In genomic region chr6:101376511-101377166, GRCm38 (mm10) we compare ENCODE assay signal across 7 mouse cellular contexts. TPM values are rescaled to one million over a fixed set of nuclear protein-coding genes. Genes with fewer than 3 reads are reported as not detected.
DNase-seq lines count a peak whose midpoint lies in the region; ATAC-seq and TF ChIP-seq lines count a peak whose summit lies in the region.

No protein-coding gene starts in this region.

- TF ChIP-seq POLR2A in limb, embryonic 14.5 days (IDR thresholded peaks at IDR 0.05; ENCODE audit: borderline replicate concordance, extremely low read depth, insufficient read depth, insufficient read length): no peak

- peak overlapping the region; percentile 87 for H3K4me2 ChIP-seq in heart, embryonic 16.5 days (ENCODE audit: low read depth, low read length)
- peak overlapping the region; percentile 79 for H3K4me2 ChIP-seq in limb, embryonic 14.5 days (replicated peaks; ENCODE audit: low read depth, low read length, severe bottlenecking)
- peak overlapping the region; percentile 90 for H3K4me2 ChIP-seq in stomach, embryonic 15.5 days

- no peaks in the 10 kb centered on the region for H3K36me3 ChIP-seq in heart, embryonic 16.5 days (ENCODE audit: control insufficient read depth, insufficient read depth)
- H3K36me3 ChIP-seq in limb, embryonic 14.5 days (ENCODE audit: control insufficient read depth, insufficient read depth, low read length): 0 out of 2 replicates have a peak, but pooled peaks cover 4% of the 10 kb centered on the region
- H3K36me3 ChIP-seq in stomach, embryonic 15.5 days: no peaks in the 10 kb centered on the region

- peak overlapping the region; percentile 77 for H3K9ac ChIP-seq in heart, embryonic 16.5 days (ENCODE audit: low read length)
- peak overlapping the region; percentile 79 for H3K9ac ChIP-seq in limb, embryonic 14.5 days (ENCODE audit: low read depth, low read length, severe bottlenecking)
- H3K9ac ChIP-seq in stomach, embryonic 15.5 days: peak overlapping the region; percentile 74

- H3K9me3 ChIP-seq in heart, embryonic 16.5 days (replicated peaks; ENCODE audit: control insufficient read depth, low read length): no peaks in the 10 kb centered on the region
- no peaks in the 10 kb centered on the region for H3K9me3 ChIP-seq in limb, embryonic 14.5 days (ENCODE audit: control insufficient read depth, low read length)
- no peaks in the 10 kb centered on the region for H3K9me3 ChIP-seq in stomach, embryonic 15.5 days

- peak; percentile 18 for DNase-seq in ES-CJ7 (ENCODE audit: low read depth, low spot score)
- no peak for DNase-seq in limb, embryonic 14.5 days (ENCODE audit: low spot score)
- no peak for DNase-seq in embryo, embryonic 10 days (ENCODE audit: low spot score)
- no peak for DNase-seq in left cerebral cortex, adult 9 months (ENCODE audit: low spot score in 2 of 2)

- WGBS in heart, embryonic 16.5 days: 2% methylated on average over 10 of the region's 10 CpGs
- WGBS in limb, embryonic 14.5 days: 2% methylated on average over 10 of the region's 10 CpGs
- WGBS in stomach, embryonic 15.5 days: 5% methylated on average over 10 of the region's 10 CpGs

- no peaks in the 10 kb centered on the region for H3K27me3 ChIP-seq in heart, embryonic 16.5 days (ENCODE audit: control insufficient read depth, insufficient read depth, low read length)
- no peaks in the 10 kb centered on the region for H3K27me3 ChIP-seq in limb, embryonic 14.5 days (ENCODE audit: control insufficient read depth, insufficient read depth, low read length)
- no peaks in the 10 kb centered on the region for H3K27me3 ChIP-seq in stomach, embryonic 15.5 days (replicated peaks)

- H3K4me1 ChIP-seq in brown adipose tissue, adult 24 weeks (ENCODE audit: control insufficient read depth, insufficient read depth, insufficient read length, low read length): peaks cover 5% of the 10 kb centered on the region
- H3K4me1 ChIP-seq in heart, embryonic 16.5 days (ENCODE audit: control insufficient read depth, insufficient read depth, low read length): peaks cover 19% of the 10 kb centered on the region
- H3K4me1 ChIP-seq in limb, embryonic 14.5 days (ENCODE audit: control insufficient read depth, insufficient read depth, low read length): peaks cover 31% of the 10 kb centered on the region
- H3K4me1 ChIP-seq in stomach, embryonic 15.5 days: peaks cover 19% of the 10 kb centered on the region

- H3K4me3 ChIP-seq in brown adipose tissue, adult 24 weeks (ENCODE audit: insufficient read depth, low read depth, low read length): peak overlapping the region; percentile 65
- peak overlapping the region; percentile 64 for H3K4me3 ChIP-seq in heart, embryonic 16.5 days (ENCODE audit: low read length)
- H3K4me3 ChIP-seq in limb, embryonic 14.5 days (replicated peaks; ENCODE audit: low read length): peak overlapping the region; percentile 71
- peak overlapping the region; percentile 71 for H3K4me3 ChIP-seq in stomach, embryonic 15.5 days (replicated peaks)

- no peak for ATAC-seq in heart, embryonic 16.5 days (replicated peaks; ENCODE audit: extremely low read depth, insufficient read depth, low FRiP score)
- no peak for ATAC-seq in limb, embryonic 14.5 days (ENCODE audit: low FRiP score, low read depth)
- ATAC-seq in stomach, embryonic 15.5 days (ENCODE audit: insufficient read depth, low FRiP score, low read depth): no peak

- peak overlapping the region; percentile 62; the same call in 1 of the 2 replicates for H3K27ac ChIP-seq in brown adipose tissue, adult 24 weeks (replicated peaks; ENCODE audit: low read depth, low read length)
- peak overlapping the region; percentile 86 for H3K27ac ChIP-seq in heart, embryonic 16.5 days (ENCODE audit: low read length)
- peak overlapping the region; percentile 91 for H3K27ac ChIP-seq in limb, embryonic 14.5 days (replicated peaks; ENCODE audit: low read depth, low read length)
- peak overlapping the region; percentile 95 for H3K27ac ChIP-seq in stomach, embryonic 15.5 days

RNA-seq across cellular contexts. Expression of gene Pdzrn3, which starts 1.1 kb away (rescaled TPM):
- polyA plus RNA-seq in brown adipose tissue, adult 24 weeks (2012; ENCODE audit: insufficient read depth, insufficient read length, missing spikeins): 7.8 and 8.0 TPM in 2 replicates
- polyA plus RNA-seq in heart, embryonic 16.5 days (2015; fragmentation: Nextera tagmentation; extraction: Ambion mirVana): 13.1 and 14.5 TPM in 2 replicates
- polyA plus RNA-seq in limb, embryonic 14.5 days (2012; rRNA removed): 37.9 and 40.0 TPM in 2 replicates
- 16.1 and 16.5 TPM in 2 replicates for polyA plus RNA-seq in limb, embryonic 14.5 days (2014; fragmentation: Nextera tagmentation; extraction: Ambion mirVana)
- 12.5 and 12.6 TPM in 2 replicates for polyA plus RNA-seq in stomach, embryonic 15.5 days (2015; fragmentation: Nextera tagmentation; extraction: Ambion mirVana)
